Mouse (Mus musculus): ENCODE results near the gene Gsk3b. TPM values are rescaled to one million over a fixed set of nuclear protein-coding genes. Genes with fewer than 3 reads are reported as not detected.
"Not testable (repeated sequence)": the region's sequence is repeated elsewhere in the genome, so short reads cannot be mapped to it uniquely, and the experiment has no call there.

Gsk3b gene
- total RNA-seq, 2 experiments from 2014 or later, result 60.7 to 67.3 TPM

- no peak overlapping the region for H3K27ac ChIP-seq
- no peak overlapping the region for H3K4me3 ChIP-seq
- no peak for DNase-seq
- TF ChIP-seq CTCF (IDR thresholded peaks at IDR 0.05), result no peak
- intact Hi-C loops (cut with DNase I), result no loop called here
These were observed 76.2 kb downstream of the Gsk3b start for GRCm38 (mm10) chr16:38164811-38165591.

- H3K4me3 ChIP-seq, result no peak overlapping the region
- intact Hi-C loops (cut with DNase I), result no loop called here
- no peak for TF ChIP-seq CTCF (IDR thresholded peaks at IDR 0.05)
- no peak overlapping the region for H3K27ac ChIP-seq
- DNase-seq, result no peak
These were observed 80.2 kb downstream of the Gsk3b start for GRCm38 (mm10) chr16:38168971-38169370.

- no peak for DNase-seq
- Histone ChIP-seq H3K4me3 (no peak overlapping the region), H3K27ac (no peak overlapping the region)
- intact Hi-C loops (cut with DNase I), result no loop called here
- no peak for TF ChIP-seq CTCF (IDR thresholded peaks at IDR 0.05)
These were observed 90.3 kb downstream of the Gsk3b start for GRCm38 (mm10) chr16:38179150-38179549.

GRCm38 (mm10) chr16:38181421-38181820 lies 92.6 kb downstream of the Gsk3b start:
- no peak overlapping the region for H3K4me3 ChIP-seq
- intact Hi-C loops (cut with DNase I), result no loop called here
- H3K27ac ChIP-seq, result no peak overlapping the region
- DNase-seq, result no peak
- TF ChIP-seq CTCF (IDR thresholded peaks at IDR 0.05), result no peak

GRCm38 (mm10) chr16:38184657-38185269 lies 96.0 kb downstream of the Gsk3b start:
- TF ChIP-seq CTCF (IDR thresholded peaks at IDR 0.05), result no peak
- peak overlapping the region; percentile 41 for H3K27ac ChIP-seq
- intact Hi-C loops (cut with DNase I), result no loop called here
- DNase-seq, result no peak
- no peak overlapping the region for H3K4me3 ChIP-seq

- no peak for DNase-seq
- intact Hi-C loops (cut with DNase I), result no loop called here
- no peak overlapping the region for H3K27ac ChIP-seq
- no peak overlapping the region for H3K4me3 ChIP-seq
- no peak for TF ChIP-seq CTCF (IDR thresholded peaks at IDR 0.05)
These were observed 101.2 kb downstream of the Gsk3b start for GRCm38 (mm10) chr16:38189952-38190351.

- no peak for TF ChIP-seq CTCF (IDR thresholded peaks at IDR 0.05)
- Histone ChIP-seq H3K27ac (no peak overlapping the region), H3K4me3 (no peak overlapping the region)
- no peak for DNase-seq
- intact Hi-C loops (cut with DNase I), result no loop called here
These were observed 101.7 kb downstream of the Gsk3b start for GRCm38 (mm10) chr16:38190531-38190930.

GRCm38 (mm10) chr16:38191460-38191859 lies 102.7 kb downstream of the Gsk3b start:
- intact Hi-C loops (cut with DNase I), result no loop called here
- TF ChIP-seq CTCF (IDR thresholded peaks at IDR 0.05), result no peak
- Histone ChIP-seq H3K27ac (no peak overlapping the region), H3K4me3 (no peak overlapping the region)
- no peak for DNase-seq

- no peak for TF ChIP-seq CTCF (IDR thresholded peaks at IDR 0.05)
- intact Hi-C loops (cut with DNase I), result no loop called here
- Histone ChIP-seq H3K4me3 (no peak overlapping the region), H3K27ac (no peak overlapping the region)
- no peak for DNase-seq
These were observed 103.8 kb downstream of the Gsk3b start for GRCm38 (mm10) chr16:38192640-38193039.

GRCm38 (mm10) chr16:38197299-38197698 lies 108.5 kb downstream of the Gsk3b start:
- no peak for DNase-seq
- intact Hi-C loops (cut with DNase I), result loop anchor here (2.0 to 5.0 kb wide), 4 partner anchors 105 to 325 kb away; no protein-coding TSS in a partner anchor
- no peak overlapping the region for H3K4me3 ChIP-seq
- peak; percentile 87 for TF ChIP-seq CTCF (IDR thresholded peaks at IDR 0.05)
- no peak overlapping the region for H3K27ac ChIP-seq

- DNase-seq, result no peak
- Histone ChIP-seq H3K4me3 (no peak overlapping the region), H3K27ac (no peak overlapping the region)
- TF ChIP-seq CTCF (IDR thresholded peaks at IDR 0.05), result no peak
- intact Hi-C loops (cut with DNase I), result no loop called here
These were observed 116.5 kb downstream of the Gsk3b start for GRCm38 (mm10) chr16:38205272-38205671.

GRCm38 (mm10) chr16:38222491-38222890 lies 133.7 kb downstream of the Gsk3b start:
- intact Hi-C loops (cut with DNase I); H3K27ac ChIP-seq; H3K4me3 ChIP-seq; DNase-seq: not testable (repeated sequence)

- intact Hi-C loops (cut with DNase I), result no loop called here
- H3K27ac ChIP-seq, result no peak overlapping the region
- TF ChIP-seq CTCF (IDR thresholded peaks at IDR 0.05), result no peak
- H3K4me3 ChIP-seq, result no peak overlapping the region
- no peak for DNase-seq
These were observed 148.3 kb downstream of the Gsk3b start for GRCm38 (mm10) chr16:38236936-38237585.
